Mouse (Mus musculus) embryo, embryonic 9.5 days (tissue): ENCODE data around the gene Gm20390.
A peak's percentile ranks its signal among the peaks of the same experiment; 100 is the strongest.
"Not testable (repeated sequence)": the region's sequence is repeated elsewhere in the genome, so short reads cannot be mapped to it uniquely, and the experiment has no call there.

ENCODE experiments used
- DNase-seq: peaks from one replicate; pipeline ENCODE4 v3.0.0-alpha.2; 2017; ENCODE audit errors: extremely low spot score

Gene Gm20390

GRCm38 (mm10) chr11:93965391-93965790, 2.7 kb downstream of the Gm20390 start:
- no peak for DNase-seq

- no peak for DNase-seq
Observed at GRCm38 (mm10) chr11:93963013-93963412, 5.1 kb downstream of the Gm20390 start.

- no peak for DNase-seq
Observed at GRCm38 (mm10) chr11:93961482-93961881, 6.6 kb downstream of the Gm20390 start.

DNA sequence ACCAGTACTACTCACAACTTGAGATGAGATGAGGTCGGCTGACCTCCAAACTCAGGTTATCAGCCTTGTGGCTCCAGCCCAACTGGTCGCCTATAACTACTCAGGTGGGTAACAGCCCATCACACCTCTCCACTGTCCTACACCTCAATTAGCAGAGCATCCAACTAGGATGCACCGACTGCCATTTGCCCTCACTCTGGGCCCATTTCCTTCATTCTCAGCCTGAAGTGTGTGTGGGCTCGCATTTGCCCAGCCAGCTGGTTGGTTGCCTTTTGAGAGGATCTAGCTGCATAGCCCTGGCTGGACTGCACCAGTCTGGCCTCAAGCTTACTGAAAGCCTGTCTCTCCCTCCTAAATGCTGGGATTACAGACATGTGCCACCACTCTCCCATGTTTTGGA, 10.3 kb downstream of the Gm20390 start:
- no peak for DNase-seq

GRCm38 (mm10) chr11:93957031-93957555, 11.0 kb downstream of the Gm20390 start:
- no peak for DNase-seq

DNA sequence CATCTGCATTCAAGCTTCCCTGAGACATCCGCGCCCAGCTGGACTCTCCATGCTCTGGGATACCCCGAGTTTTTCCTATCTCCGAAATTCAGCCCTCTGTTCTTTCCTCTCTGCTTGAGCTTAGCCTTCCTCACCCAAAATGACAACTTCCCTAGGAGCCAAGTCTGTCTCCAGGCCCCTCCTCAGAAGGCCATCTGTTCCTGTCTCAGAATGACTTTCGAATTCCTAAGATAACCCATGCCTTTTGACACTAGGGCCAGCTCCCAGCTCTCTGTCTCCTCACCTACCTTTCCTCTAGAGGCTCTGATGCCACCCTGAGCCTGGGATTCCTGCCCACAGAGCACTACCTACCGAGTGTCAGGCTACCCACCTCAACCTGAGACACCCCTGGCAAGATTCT, 11.9 kb downstream of the Gm20390 start, which contains the start of gene Nme2:
Gene Nme2, minus strand, starts transcription at position 101 of the 400 bp plus-strand sequence.
- no peak for DNase-seq

GRCm38 (mm10) chr11:93955256-93956150, 12.6 kb downstream of the Gm20390 start:
- DNase-seq: peak; percentile 93

DNA sequence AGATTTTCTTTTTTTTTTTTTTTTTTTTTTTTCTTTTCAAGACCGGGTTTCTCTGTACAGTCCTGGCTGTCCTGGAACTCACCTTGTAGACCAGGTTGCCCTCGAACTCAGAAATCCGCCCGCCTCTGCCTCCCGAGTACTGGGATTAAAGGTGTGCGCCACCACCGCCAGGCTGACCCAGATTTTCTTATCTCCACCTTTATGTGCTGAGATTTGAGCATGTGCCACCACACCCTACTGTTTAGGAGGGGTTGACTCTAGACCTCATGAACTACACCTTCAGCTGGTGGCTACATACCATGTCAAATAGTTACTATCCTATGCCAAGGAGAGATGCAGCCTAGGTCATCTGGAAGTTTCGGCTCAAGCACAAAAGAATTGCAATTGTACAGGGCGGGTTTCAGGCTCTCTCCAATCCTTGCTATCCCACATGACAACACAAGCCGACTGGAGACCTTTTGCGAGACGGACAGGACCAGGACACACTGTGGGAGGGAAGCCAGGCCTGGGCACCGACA, 13.3 kb downstream of the Gm20390 start:
- DNase-seq: no peak

- DNase-seq: no peak
Observed at GRCm38 (mm10) chr11:93952376-93952775, 15.7 kb downstream of the Gm20390 start.

DNA sequence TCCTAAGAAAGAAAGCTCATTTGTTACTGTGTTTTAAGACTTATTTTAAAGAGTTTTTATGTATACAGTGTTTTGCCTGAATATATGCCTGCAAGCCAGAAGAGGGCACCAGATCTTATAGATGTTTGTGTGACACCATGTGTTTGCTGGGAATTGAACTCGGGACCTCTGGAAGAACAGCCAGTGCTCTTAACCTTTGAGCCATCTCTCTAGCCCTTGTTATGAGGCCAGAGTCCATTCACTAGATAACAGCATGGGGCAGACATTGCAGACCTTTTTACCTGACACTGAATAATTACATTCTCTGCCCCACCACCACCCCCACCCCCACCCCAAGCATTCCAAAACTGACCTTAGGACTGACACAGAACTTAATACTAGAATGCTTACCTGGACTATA, 18.0 kb downstream of the Gm20390 start:
- no peak for DNase-seq

GRCm38 (mm10) chr11:93948887-93949567, 19.1 kb downstream of the Gm20390 start:
- DNase-seq: no peak

DNA sequence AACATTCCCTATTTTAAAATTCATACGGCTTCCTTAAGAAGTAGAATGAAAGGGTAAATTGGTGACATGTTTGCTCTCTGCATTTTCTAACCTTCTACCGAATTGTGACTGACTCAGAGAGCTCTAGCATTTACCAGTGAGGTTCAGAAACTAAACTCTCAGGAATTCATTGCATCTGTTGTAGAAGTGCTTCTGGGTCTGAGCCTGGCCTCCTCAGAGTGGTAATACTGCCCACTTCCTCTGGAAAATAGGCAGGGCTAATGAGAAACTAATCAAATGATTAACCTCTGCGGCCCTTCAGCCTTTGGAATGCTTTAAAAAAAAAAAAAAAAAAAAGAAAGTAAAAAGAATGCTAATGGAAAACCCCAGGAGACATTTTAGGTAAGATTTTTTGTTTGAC, 23.1 kb downstream of the Gm20390 start:
- no peak for DNase-seq

DNA sequence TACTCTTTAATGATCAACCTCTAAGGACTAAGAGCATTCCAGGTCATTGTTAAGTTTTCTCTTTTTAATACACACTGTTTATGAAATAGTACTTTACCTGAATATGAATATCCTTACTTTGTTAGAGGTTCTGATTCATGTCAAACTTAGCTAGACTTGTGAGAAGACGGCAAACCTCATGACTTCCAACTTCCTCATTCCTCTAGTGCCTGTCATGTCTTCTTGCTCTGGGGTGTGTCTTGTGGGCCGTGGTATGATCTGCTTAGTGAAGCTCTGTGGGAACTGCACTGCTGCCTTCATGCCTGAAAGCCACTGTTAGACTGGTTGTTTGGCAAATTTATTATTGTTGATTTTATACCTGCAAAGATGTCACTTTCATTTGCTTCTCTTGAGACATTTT, 27.2 kb downstream of the Gm20390 start:
- DNase-seq: no peak

DNA sequence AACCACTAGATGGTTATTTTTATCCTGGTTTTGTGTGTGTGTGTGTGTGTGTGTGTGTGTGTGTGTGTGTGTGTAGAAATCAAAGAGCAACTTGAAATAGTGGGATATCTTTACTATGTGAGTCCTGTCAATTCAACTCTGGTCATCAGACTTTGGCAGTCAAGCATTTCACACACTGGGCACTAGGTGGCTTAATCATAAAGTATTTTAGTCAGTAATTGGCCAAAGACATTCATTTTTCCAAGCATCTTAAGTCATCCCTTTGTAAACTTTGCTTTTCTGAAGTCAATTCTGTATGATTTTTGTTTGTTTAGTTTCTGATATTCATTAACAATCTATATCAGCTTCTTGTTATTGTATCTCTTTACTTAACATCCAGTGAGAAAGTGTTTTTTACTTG, 39.0 kb downstream of the Gm20390 start:
- no peak for DNase-seq

GRCm38 (mm10) chr11:93915019-93915418, 53.1 kb downstream of the Gm20390 start:
- not testable (repeated sequence) for DNase-seq

DNA sequence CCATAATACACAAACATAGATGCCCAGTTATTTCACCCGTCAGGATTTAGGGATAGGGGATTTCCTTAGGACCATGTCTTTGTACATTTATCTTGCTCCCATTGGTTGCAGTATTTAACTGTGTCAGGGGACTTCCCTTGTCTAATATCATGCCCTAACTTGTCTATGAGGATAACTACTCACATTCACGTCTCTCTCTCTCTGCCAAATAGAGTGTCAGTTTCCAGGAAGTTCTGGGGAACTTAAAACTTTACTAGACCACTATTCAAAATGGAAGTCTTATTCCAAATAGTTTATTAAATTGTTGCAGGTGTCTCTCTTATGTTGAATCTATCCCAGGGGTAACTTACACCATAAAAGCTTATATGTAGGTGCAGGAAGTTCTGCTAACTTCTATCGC, 56.5 kb downstream of the Gm20390 start:
- no peak for DNase-seq

GRCm38 (mm10) chr11:93908829-93909228, 59.3 kb downstream of the Gm20390 start:
- no peak for DNase-seq

DNA sequence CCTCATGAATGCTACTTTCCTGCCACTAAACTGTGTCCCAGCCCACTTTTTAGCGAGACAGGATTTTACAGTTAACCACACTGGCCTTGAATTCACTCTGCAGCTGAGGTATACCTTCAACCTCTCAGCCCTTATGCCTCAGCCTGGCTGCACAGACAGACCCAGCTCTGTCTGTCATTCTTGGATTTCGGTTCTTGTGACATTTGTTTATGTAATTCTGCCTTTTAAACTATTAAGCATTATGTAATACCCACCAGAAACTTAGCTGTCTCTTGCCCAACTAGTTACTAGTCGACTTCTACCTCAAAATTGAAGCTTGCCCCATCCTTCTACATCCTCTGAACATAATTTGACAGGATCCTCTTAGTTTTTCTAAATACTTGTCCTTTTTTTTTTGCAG, 60.3 kb downstream of the Gm20390 start:
- DNase-seq: no peak

GRCm38 (mm10) chr11:93906834-93907233, 61.3 kb downstream of the Gm20390 start:
- DNase-seq: no peak
